Mouse (Mus musculus) heart, embryonic 12.5 days (tissue): ENCODE results near the gene Kctd21. TPM values are rescaled to one million over a fixed set of nuclear protein-coding genes. Genes with fewer than 3 reads are reported as not detected.

Source experiments
- ATAC-seq: fragments of 200-750 bp; cut with Nextera tagmentation; 2 replicates; pipeline ENCODE4 v1.8.0; 2017; ENCODE audit warnings: moderate TSS enrichment, moderate library complexity; ENCODE audit not compliant: insufficient number of reproducible peaks, low FRiP score
- H3K27ac ChIP-seq: fragments of 300-500 bp; sonication (generic); 2 replicates; pipeline ENCODE4 v1.5.1; 2016; ENCODE audit warnings: mild to moderate bottlenecking, moderate library complexity; ENCODE audit not compliant: poor library complexity, severe bottlenecking
- H3K27me3 ChIP-seq: fragments of 300-500 bp; sonication (generic); replicated peaks from 2 replicates; pipeline ENCODE4 v1.6.1; 2016; ENCODE audit warnings: mild to moderate bottlenecking, moderate library complexity
- H3K36me3 ChIP-seq: fragments of 300-500 bp; sonication (generic); 2 replicates; pipeline ENCODE4 v1.6.1; 2016; ENCODE audit warnings: mild to moderate bottlenecking, moderate library complexity
- H3K4me1 ChIP-seq: fragments of 300-500 bp; sonication (generic); replicated peaks from 2 replicates; pipeline ENCODE4 v1.6.1; 2016; ENCODE audit warnings: mild to moderate bottlenecking
- H3K4me2 ChIP-seq: fragments of 300-500 bp; sonication (generic); 2 replicates; pipeline ENCODE4 v1.6.1; 2016; ENCODE audit warnings: mild to moderate bottlenecking, moderate library complexity
- H3K4me3 ChIP-seq: fragments of 300-500 bp; sonication (generic); 2 replicates; pipeline ENCODE4 v1.5.1; 2016; ENCODE audit warnings: mild to moderate bottlenecking
- H3K9ac ChIP-seq: fragments of 300-500 bp; sonication (generic); 2 replicates; pipeline ENCODE4 v1.6.1; 2016; ENCODE audit warnings: mild to moderate bottlenecking, moderate library complexity
- H3K9me3 ChIP-seq: fragments of 300-500 bp; sonication (generic); replicated peaks from 2 replicates; pipeline ENCODE4 v1.6.1; 2016; ENCODE audit warnings: mild to moderate bottlenecking, moderate library complexity
- WGBS: fragments of 180-500 bp; shearing (Covaris S2); methylation state at CpG from one replicate; pipeline ENCODE4 v1.1.7; 2016; 5-methylcytosine and 5-hydroxymethylcytosine counted together
- polyA plus RNA-seq: library from polyadenylated mRNA; unstranded; fragments of >200 nt; fragmentation: Nextera tagmentation; extraction: Ambion mirVana; gene quantifications from 2 replicates; pipeline ENCODE4 v1.2.1, GENCODE M21; 2016

The Kctd21 gene
- polyA plus RNA-seq, 1 experiment from 2014 or later: 4.0 TPM

DNA sequence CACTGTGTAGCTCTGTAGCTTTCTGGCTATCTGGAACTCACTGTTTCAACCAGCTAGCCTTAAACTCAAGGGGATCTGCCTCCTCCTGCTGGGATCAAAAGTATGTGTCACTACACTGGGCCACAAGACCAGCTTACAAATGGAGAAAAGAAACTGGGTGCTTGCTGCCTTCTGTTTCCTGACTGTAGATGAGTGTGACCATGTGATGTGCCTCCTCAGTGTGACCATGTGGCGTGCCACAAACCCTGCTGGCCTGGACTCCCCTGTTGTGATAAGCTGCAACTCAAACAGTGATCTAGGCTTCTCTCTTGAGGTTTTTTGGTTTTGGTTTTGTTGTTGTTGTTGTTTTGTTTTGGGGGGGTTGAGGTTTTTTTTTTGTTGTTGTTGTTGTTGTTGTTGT lies 4.6 kb downstream of the Kctd21 start:
- Histone ChIP-seq H3K4me3 (no peak overlapping the region), H3K4me1 (peaks cover 32% of the 10 kb centered on the region), H3K9ac (no peak overlapping the region), H3K36me3 (no peaks in the 10 kb centered on the region), H3K9me3 (peaks cover 3% of the 10 kb centered on the region; the same call in 1 of the 2 replicates), H3K27me3 (no peaks in the 10 kb centered on the region), H3K4me2 (no peak overlapping the region), H3K27ac (no peak overlapping the region)
- WGBS: 54% methylated on average over 1 of the region's 1 CpGs
- no peak for ATAC-seq

DNA sequence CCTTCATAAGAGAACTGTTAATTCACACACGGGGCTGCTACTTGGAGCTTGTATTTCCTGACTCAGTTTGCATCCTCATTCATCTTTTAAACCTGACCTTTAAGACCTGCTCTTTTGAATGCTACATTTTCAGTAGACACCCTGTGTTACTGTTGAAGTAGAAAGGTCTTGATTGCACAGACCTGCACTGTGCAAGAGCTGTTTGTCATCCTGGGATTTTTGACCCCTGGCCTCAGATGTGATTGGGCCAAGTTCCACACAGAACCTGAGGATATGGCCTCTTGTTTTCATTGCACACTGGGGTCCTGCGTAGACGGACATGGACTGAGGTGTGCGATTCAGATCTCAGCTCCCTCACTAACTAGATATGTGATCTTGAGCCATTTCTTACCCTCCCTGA lies 6.5 kb downstream of the Kctd21 start:
- peaks cover 3% of the 10 kb centered on the region; the same call in 1 of the 2 replicates for H3K9me3 ChIP-seq
- 85% methylated on average over 4 of the region's 4 CpGs for WGBS
- H3K27ac ChIP-seq: no peak overlapping the region
- ATAC-seq: no peak
- no peak overlapping the region for H3K9ac ChIP-seq
- H3K4me1 ChIP-seq: peaks cover 38% of the 10 kb centered on the region
- no peak overlapping the region for H3K4me3 ChIP-seq
- H3K4me2 ChIP-seq: no peak overlapping the region
- no peaks in the 10 kb centered on the region for H3K36me3 ChIP-seq
- H3K27me3 ChIP-seq: no peaks in the 10 kb centered on the region

DNA sequence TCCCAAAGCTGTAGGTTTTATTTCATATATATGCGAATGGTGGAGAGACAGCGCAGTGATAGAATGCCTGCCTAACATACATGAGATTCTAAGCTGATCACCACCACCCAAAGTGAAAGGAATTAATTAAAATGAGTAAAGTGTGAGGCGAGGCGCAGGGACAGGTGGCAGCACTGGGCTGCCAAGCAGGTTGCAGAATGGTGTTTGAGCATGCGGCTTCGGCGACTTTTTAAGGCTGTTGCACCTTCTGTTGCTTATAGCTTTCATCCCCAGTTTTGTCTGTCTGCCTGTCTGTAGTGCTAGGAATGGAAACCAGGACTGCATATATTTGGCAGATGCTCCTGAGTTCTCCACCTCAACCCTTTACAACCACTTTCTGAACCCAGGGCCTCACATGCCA lies 7.5 kb downstream of the Kctd21 start:
- Histone ChIP-seq H3K4me3 (no peak overlapping the region), H3K4me2 (no peak overlapping the region), H3K27ac (no peak overlapping the region), H3K9me3 (peaks cover 3% of the 10 kb centered on the region; the same call in 1 of the 2 replicates), H3K36me3 (no peaks in the 10 kb centered on the region), H3K4me1 (peaks cover 38% of the 10 kb centered on the region), H3K9ac (no peak overlapping the region), H3K27me3 (no peaks in the 10 kb centered on the region)
- ATAC-seq: no peak
- 86% methylated on average over 7 of the region's 7 CpGs for WGBS

DNA sequence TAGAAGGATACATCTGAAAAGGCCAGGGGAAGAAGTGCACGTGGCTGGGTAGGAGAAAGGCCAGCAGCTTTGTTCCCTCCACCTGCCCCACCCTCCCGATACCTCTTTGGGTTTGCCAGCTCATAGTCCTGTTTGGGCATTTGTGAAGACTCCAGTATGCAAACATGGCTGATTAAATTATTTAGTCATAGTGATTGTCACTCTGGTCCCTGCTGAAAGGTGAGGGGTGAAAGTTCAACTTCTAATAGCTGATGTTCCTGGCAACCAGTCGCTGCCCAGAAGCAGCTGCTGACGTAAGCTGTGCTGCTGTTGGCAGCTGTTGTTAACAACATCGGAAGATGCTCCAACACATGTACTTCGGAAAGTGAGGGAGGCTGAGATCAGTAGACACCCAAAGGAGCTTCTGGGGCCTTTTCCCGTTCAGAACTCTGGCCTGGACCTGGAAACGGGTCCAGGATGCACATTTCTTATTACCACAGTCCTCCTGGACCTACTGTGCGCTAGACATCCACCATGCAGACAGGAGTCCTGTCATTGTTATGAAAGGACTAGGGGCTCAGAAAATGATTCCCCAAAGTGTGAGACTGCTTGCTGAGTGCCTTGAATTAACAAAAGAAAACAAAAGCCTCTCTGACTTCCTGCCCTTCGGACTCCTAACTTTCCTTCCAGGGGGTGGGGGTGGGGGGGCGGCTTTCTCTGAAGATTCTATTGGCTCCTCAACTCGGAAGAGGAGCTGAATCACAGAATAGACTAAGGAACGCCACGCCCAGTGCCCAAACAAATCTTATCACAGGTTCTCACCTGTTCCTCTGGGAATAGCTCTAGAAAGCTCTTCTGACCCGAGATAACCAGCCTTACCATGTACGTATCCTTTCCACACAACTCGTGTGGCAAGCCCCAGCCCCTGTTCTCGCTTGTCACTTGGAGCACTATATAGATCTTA lies 9.1 kb downstream of the Kctd21 start:
- no peak overlapping the region for H3K9ac ChIP-seq
- no peak overlapping the region for H3K4me2 ChIP-seq
- peaks cover 46% of the 10 kb centered on the region for H3K4me1 ChIP-seq
- no peak for ATAC-seq
- H3K27ac ChIP-seq: no peak overlapping the region
- no peak overlapping the region for H3K4me3 ChIP-seq
- no peaks in the 10 kb centered on the region for H3K27me3 ChIP-seq
- H3K9me3 ChIP-seq: peaks cover 3% of the 10 kb centered on the region; the same call in 1 of the 2 replicates
- 38% methylated on average over 18 of the region's 18 CpGs for WGBS
- H3K36me3 ChIP-seq: no peaks in the 10 kb centered on the region

DNA sequence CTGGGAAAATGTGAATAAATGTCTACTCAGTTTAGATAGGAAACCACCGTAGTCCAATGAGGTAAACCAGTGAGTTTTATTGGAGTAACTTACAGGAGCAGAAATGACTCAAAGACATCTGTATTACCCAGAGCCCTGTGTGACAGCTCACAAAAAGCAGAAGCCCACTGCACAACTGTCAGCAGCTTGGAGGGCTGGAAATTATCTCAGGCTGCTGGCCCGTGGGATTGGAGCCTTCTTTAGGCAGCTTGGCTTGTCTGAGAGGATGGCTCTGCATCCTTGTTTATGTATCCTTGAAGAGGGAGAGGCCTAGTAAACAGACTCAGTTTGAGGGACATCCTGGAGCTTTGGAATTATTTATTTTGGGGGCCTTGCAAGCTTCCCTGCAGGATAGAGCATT lies 10.8 kb downstream of the Kctd21 start:
- peaks cover 42% of the 10 kb centered on the region for H3K4me1 ChIP-seq
- no peak for ATAC-seq
- no peaks in the 10 kb centered on the region for H3K27me3 ChIP-seq
- peaks cover 6% of the 10 kb centered on the region; the same call in 1 of the 2 replicates for H3K36me3 ChIP-seq
- H3K4me3 ChIP-seq: no peak overlapping the region
- no peak overlapping the region for H3K4me2 ChIP-seq
- peaks cover 3% of the 10 kb centered on the region; the same call in 1 of the 2 replicates for H3K9me3 ChIP-seq
- peak overlapping the region; percentile 22; the same call in 1 of the 2 replicates for H3K27ac ChIP-seq
- 18% methylated on average over 2 of the region's 2 CpGs for WGBS
- no peak overlapping the region for H3K9ac ChIP-seq

DNA sequence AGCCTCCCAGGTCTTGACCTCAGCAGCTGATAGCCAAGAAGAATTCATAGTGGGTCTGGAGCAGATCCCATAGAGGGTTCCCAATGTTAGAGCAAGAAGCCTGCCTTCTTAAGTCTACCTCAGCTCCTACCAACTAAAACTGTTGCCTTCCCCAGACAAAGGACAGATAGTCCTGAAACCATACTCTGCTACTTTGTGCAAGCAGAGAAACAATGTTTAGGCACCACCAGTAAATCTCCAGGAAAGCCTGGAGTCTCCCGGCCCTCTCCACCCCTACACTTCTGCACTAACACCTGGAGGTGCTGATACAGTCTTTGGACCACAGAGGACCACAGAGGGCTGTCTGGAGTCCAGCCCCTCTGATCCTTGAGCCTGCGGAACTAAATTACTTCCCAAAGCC lies 12.5 kb downstream of the Kctd21 start:
- peaks cover 12% of the 10 kb centered on the region; the same call in 1 of the 2 replicates for H3K36me3 ChIP-seq
- no peak overlapping the region for H3K27ac ChIP-seq

DNA sequence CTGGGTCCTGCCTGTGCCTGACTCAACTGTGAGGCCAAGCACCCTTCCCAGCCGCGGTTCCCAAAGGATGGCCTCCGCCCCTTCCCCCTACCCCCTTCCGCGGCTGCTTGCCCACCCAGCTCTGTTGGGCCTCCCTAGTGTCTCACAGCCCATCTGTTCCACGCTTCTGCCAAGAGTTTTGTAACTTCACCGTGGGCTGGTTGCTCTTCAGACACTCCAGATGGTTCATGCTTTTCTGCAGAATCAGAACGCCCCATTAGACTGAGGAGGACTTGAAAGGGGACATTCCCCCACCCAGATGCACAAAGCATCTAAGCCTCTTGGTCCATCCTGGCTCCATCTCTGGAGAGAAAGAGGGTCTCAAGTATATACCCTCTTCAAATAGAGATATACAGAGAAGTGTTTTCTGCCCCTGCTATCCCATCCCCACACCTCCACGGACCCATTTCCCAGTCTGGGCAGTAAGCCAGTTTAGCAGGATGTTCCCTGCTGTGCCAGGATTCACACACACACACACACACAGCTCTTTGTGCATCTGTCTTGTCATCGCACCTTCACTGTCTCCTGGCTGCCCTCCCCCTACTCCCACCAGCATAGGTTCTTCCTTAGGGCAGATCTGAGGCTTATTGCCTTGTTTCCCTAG lies 13.2 kb downstream of the Kctd21 start:
- Histone ChIP-seq H3K36me3 (peaks cover 12% of the 10 kb centered on the region; the same call in 1 of the 2 replicates), H3K4me2 (no peak overlapping the region)
- no peak for ATAC-seq

More for the DNA sequence above, 12.5 kb downstream of the Kctd21 start:
- no peak overlapping the region for H3K4me2 ChIP-seq
- no peak overlapping the region for H3K9ac ChIP-seq
- peaks cover 3% of the 10 kb centered on the region; the same call in 1 of the 2 replicates for H3K9me3 ChIP-seq
- no peak for ATAC-seq
- 57% methylated on average over 2 of the region's 2 CpGs for WGBS
- no peaks in the 10 kb centered on the region for H3K27me3 ChIP-seq
- H3K4me3 ChIP-seq: no peak overlapping the region
- peaks cover 32% of the 10 kb centered on the region for H3K4me1 ChIP-seq

DNA sequence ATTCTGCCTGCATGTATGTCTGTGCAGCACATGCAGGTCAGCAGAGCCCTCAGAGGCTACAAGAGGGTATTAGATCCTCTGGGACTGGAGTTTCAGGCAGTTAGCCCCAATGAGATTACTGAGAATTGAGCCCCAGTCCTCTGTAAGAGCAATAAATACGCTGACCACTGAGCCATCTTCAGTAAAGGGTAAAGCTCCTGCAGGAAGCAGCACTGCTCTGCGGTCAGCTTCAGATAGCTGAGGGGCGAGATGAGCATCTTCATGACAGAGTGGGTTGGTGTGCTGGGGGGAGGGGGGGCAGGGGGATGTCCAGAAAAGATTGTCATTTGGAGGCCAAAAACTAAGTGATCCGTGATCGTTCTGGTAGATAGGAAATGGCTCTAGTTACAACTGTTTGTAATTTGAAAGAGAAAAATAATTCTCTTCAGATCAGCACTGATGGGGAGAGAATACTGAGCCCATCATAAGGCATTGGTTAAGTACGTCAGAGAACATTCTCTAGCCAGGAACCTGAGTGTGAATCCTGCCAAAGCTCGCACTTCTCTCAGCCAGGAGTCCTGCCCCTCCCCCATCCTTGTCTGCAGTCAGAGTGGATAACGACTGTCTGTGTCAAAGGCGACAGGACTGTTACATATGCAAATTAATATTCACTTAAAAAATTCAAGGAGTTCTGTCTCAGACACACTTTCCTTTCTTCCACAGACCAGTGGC lies 14.1 kb downstream of the Kctd21 start:
- H3K9me3 ChIP-seq: no peaks in the 10 kb centered on the region
- H3K36me3 ChIP-seq: peaks cover 12% of the 10 kb centered on the region; the same call in 1 of the 2 replicates
- H3K4me2 ChIP-seq: no peak overlapping the region
- no peak for ATAC-seq
- H3K4me1 ChIP-seq: peaks cover 29% of the 10 kb centered on the region
- H3K27ac ChIP-seq: no peak overlapping the region
- no peak overlapping the region for H3K9ac ChIP-seq
- 68% methylated on average over 9 of the region's 9 CpGs for WGBS
- no peak overlapping the region for H3K4me3 ChIP-seq
- H3K27me3 ChIP-seq: no peaks in the 10 kb centered on the region

More for the DNA sequence above, 13.2 kb downstream of the Kctd21 start:
- no peak overlapping the region for H3K4me3 ChIP-seq
- no peak overlapping the region for H3K27ac ChIP-seq
- 0 out of 2 replicates have a peak, but pooled peaks cover under 1% of the 10 kb centered on the region for H3K9me3 ChIP-seq
- H3K9ac ChIP-seq: no peak overlapping the region
- 51% methylated on average over 10 of the region's 10 CpGs for WGBS
- H3K27me3 ChIP-seq: no peaks in the 10 kb centered on the region
- peaks cover 32% of the 10 kb centered on the region for H3K4me1 ChIP-seq

DNA sequence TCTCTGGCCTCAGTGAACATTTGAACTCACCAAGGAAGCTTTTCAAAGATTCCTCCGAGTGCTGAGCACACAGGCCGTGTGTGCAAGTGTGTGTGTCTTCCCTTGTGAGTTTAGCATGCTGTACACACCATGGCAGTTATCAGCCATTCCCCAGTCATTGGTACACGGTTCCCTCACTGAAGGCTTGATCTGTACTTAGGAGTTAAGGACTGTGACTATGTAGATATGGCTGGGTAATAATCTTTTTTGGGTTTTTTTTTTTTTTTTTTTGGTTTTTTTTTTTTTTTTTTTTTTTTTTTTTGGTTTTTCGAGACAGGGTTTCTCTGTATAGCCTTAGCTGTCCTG lies 14.7 kb downstream of the Kctd21 start:
- Histone ChIP-seq H3K9me3 (no peaks in the 10 kb centered on the region), H3K27ac (no peak overlapping the region), H3K4me3 (no peak overlapping the region), H3K9ac (no peak overlapping the region), H3K4me2 (no peak overlapping the region), H3K36me3 (peaks cover 12% of the 10 kb centered on the region; the same call in 1 of the 2 replicates), H3K27me3 (no peaks in the 10 kb centered on the region), H3K4me1 (peaks cover 24% of the 10 kb centered on the region)
- 71% methylated on average over 3 of the region's 4 CpGs for WGBS
- ATAC-seq: no peak

DNA sequence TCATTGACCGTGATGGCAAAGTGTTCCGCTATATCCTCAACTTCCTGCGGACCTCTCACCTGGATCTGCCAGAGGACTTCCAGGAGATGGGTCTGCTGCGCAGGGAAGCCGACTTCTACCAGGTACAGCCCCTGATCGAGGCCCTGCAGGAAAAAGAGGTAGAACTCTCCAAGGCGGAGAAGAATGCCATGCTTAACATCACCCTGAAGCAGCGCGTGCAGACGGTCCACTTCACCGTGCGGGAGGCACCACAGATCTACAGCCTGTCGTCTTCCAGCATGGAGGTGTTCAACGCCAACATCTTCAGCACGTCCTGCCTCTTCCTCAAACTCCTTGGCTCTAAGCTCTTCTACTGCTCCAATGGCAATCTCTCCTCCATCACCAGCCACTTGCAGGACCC lies 15.3 kb downstream of the Kctd21 start:
- 94% methylated on average over 15 of the region's 15 CpGs for WGBS
- Histone ChIP-seq H3K27me3 (no peaks in the 10 kb centered on the region), H3K4me2 (no peak overlapping the region), H3K36me3 (peaks cover 12% of the 10 kb centered on the region; the same call in 1 of the 2 replicates), H3K4me3 (no peak overlapping the region), H3K9me3 (no peaks in the 10 kb centered on the region), H3K9ac (no peak overlapping the region), H3K27ac (no peak overlapping the region), H3K4me1 (peaks cover 19% of the 10 kb centered on the region)
- ATAC-seq: no peak

DNA sequence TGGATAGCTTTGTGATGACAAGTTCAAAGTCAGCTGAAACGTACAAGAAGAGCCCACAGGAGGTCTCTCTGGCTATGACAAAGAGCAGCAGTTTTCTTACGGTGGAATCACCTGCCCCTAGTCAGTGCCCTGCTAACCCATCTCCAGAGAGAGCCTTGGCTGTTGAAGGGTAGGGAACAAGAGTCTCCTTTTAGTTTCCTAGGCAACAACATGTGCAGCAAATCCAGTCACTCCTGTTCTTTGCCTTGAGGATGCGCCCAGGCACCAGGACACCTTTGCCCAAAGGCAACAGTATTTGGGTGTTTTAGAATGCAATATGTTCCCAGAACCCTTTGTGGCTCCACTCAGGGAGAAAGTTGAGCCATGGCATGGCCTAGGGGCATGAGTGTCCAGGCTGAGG lies 16.2 kb downstream of the Kctd21 start:
- no peak for ATAC-seq

More for the DNA sequence above, 16.2 kb downstream of the Kctd21 start:
- no peak overlapping the region for H3K4me3 ChIP-seq
- peaks cover 10% of the 10 kb centered on the region for H3K4me1 ChIP-seq
- no peak overlapping the region for H3K9ac ChIP-seq
- H3K9me3 ChIP-seq: no peaks in the 10 kb centered on the region
- H3K27me3 ChIP-seq: no peaks in the 10 kb centered on the region
- H3K27ac ChIP-seq: no peak overlapping the region
- H3K36me3 ChIP-seq: peaks cover 12% of the 10 kb centered on the region; the same call in 1 of the 2 replicates
- no peak overlapping the region for H3K4me2 ChIP-seq
- WGBS: 82% methylated on average over 3 of the region's 3 CpGs
